Mouse (Mus musculus): ENCODE results near the gene Rpl23.
A peak's percentile ranks its signal among the peaks of the same experiment; 100 is the strongest.

Gene Rpl23

GRCm38 (mm10) chr11:97781832-97782563, at the start of gene Rpl23:
TSS of gene Rpl23 (minus strand) at chr11:97782437.
- DNase-seq (ENCODE audit: low spot score in 2 of 2), result peak; percentile 99 to 100

- DNase-seq (ENCODE audit: low spot score in 2 of 2), result no peak
Measured at GRCm38 (mm10) chr11:97832001-97832400, 49.8 kb upstream of the Rpl23 start.

GRCm38 (mm10) chr11:97830501-97830900, 48.3 kb upstream of the Rpl23 start:
- no peak for DNase-seq (ENCODE audit: low spot score in 2 of 2)

DNA sequence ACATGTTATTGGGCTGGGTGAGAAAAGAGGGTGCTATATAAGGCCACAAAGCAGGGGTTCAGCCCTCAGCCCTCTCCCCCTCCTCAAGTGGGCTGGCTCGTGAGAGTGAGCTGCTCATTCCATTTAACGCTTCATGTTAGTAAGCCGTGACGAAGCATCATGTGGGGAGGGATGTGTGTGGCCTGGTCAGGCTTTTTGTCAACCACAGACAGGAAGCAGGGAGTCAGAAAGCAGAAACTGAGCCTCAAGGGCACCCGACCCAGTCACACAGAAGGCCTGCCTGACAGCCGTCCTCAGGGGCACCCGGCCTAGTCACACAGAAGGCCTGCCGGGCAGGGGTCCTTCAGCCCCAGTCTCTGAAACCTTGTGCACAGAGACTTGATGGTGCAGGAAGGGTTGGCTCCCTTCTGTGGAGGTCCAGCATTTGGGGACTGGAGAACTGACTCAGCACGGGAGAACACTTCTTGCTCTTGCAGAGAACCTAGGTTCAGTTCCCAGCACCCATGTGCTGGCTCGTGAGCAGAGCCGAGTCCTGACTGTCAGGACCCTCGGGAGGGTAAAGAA, 47.8 kb upstream of the Rpl23 start:
- no peak for DNase-seq (ENCODE audit: low spot score in 2 of 2)

DNA sequence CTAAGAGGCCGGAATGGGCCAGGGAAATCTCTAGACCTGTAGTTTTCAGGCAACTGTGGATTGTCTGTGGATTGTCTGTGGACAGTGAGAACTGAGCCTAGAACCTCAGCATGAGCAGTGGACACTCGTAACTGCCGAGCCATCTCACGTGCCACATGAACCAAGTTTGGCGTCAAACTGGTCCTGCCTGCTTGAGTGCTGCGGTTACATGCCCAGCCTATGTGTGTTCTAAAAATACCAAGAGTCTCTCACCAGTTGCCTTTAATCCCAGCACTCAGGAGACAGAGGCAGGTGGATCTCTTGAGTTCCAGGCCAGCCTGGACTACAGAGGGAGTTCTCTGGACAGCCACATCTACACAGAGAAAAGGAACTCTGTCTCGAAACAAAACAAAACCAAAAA, 47.1 kb upstream of the Rpl23 start:
- no peak for DNase-seq (ENCODE audit: low spot score in 2 of 2)

DNA sequence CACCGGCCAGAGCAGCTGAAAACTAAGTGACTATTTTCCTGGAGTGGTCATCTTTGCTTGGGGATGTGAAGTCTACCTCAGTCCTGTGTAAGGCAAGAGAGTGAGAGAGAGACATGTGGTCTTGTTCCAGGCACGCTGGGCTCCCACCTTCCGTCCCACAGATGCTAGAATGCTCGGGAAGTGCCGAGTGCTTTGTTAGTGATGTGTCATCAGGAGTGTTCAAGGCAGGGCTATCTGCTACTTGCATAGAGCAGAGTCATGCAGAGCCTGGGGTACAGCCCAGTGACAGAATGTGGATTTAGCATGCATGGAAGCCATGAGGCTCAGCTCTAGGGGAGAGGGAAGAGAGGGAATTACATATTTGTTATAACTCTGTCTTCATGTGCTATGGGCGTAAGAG, 45.4 kb upstream of the Rpl23 start:
- DNase-seq (ENCODE audit: low spot score in 2 of 2), result no peak

- DNase-seq (ENCODE audit: low spot score in 2 of 2), result no peak
Measured at GRCm38 (mm10) chr11:97826414-97826813, 44.2 kb upstream of the Rpl23 start.

GRCm38 (mm10) chr11:97825971-97826370, 43.7 kb upstream of the Rpl23 start:
- DNase-seq (ENCODE audit: low spot score in 2 of 2), result no peak

DNA sequence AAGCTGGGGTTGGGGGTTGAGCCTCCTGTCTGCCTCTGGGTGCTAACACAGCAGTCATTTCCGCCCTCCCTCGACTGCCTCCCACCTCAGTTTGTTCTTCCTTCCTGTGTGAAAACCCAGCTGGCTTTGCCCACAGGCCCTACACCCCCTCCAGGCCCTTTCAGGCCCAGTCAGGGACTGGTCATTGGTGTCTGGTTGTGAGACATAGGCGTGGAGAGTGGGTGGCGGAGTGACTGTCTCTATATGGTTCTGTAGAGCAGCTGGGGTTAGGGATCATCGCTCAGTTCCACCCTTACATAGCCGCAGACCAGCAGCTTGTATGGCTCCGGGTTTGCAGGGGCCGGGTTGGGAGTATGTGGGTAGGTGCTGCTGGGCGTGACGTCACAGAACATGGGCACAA, 43.1 kb upstream of the Rpl23 start:
- DNase-seq (ENCODE audit: low spot score in 2 of 2), result no peak

- no peak for DNase-seq (ENCODE audit: low spot score in 2 of 2)
Measured at GRCm38 (mm10) chr11:97824895-97825294, 42.7 kb upstream of the Rpl23 start.

GRCm38 (mm10) chr11:97824168-97824567, 41.9 kb upstream of the Rpl23 start:
- DNase-seq (ENCODE audit: low spot score in 2 of 2), result no peak

GRCm38 (mm10) chr11:97822840-97823603, 40.8 kb upstream of the Rpl23 start:
- DNase-seq (ENCODE audit: low spot score in 2 of 2), result no peak

DNA sequence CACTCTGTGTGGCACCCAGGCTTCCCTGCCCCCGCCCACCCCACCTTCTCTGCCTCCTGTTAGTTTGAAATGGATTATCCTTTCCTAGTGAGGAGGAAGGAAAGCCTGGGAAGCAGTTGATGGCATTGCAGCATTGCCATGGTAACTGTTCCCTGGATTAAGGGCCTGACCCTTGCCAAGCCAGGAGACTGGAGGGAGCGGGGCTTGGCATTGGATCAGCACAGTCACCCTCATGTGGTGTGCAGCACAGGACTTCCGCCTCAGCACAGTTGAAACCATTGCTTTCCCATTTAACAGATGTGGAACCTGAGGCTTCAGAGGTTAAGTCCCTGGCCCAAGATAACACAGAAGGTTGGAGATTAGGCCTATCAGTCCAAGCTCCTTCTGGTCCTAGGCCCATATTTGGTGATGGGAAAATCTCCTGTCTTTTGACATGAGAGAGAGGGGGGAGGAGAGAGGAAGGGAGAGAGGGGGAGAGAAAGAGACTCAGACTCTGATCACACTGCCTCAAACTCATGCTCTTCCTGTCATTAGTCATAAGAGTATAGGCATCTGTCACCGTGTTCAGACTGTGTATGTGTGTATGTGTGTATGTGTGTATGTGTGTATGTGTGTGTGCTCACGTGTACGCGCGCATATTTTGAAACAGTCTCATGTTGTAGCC, 39.3 kb upstream of the Rpl23 start:
- DNase-seq (ENCODE audit: low spot score in 2 of 2), result no peak

GRCm38 (mm10) chr11:97820840-97821239, 38.6 kb upstream of the Rpl23 start:
- no peak for DNase-seq (ENCODE audit: low spot score in 2 of 2)

GRCm38 (mm10) chr11:97819923-97820322, 37.7 kb upstream of the Rpl23 start:
- DNase-seq (ENCODE audit: low spot score in 2 of 2), result no peak

- DNase-seq (ENCODE audit: low spot score in 2 of 2), result no peak
Measured at GRCm38 (mm10) chr11:97819102-97819501, 36.9 kb upstream of the Rpl23 start.

DNA sequence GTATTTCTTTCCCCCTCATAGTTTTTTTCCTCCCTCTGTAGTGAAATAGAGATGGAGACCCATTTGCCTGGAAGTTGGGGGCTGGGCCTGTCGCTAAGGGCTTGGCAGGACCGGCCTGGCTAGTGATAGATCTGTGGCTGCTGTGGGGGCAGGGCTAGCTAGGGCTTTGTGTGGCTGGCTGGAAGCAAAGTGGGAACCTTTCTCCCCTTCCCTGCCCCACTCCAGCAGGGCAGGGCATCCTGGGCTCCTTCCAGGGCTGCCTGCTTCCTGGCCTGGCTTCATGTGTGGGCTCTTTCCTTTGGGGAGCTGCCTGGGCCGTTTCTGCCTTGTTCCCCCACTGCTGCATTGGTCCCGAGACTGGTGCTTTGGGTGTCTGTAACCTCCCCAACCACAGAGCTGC, 36.3 kb upstream of the Rpl23 start:
- peak in 1 of 2 experiments; percentile 60 for DNase-seq (ENCODE audit: low spot score in 2 of 2)

GRCm38 (mm10) chr11:97818003-97818402, 35.8 kb upstream of the Rpl23 start:
- DNase-seq (ENCODE audit: low spot score in 2 of 2), result no peak

GRCm38 (mm10) chr11:97817379-97817778, 35.1 kb upstream of the Rpl23 start:
- no peak for DNase-seq (ENCODE audit: low spot score in 2 of 2)

GRCm38 (mm10) chr11:97816916-97817315, 34.7 kb upstream of the Rpl23 start:
- no peak for DNase-seq (ENCODE audit: low spot score in 2 of 2)

DNA sequence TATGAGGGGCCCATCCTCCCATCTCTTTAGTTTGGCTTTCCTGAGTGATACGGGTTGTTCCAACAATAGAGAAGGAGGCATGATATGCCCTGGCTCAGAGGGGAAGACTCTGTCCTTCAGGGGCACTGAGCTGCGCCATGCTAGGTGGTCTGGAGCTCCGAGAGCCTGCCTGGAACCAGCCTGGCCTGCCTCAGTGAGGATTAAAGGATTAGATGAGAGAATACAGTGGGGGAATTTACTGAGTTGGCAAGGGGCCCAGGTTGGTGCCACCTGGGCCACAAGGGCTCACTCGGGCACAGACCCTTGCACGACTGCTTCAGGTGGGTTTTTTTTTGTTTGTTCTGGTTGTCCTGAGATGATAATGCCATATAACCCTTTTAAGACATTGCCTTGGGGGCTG, 33.9 kb upstream of the Rpl23 start:
- DNase-seq (ENCODE audit: low spot score in 2 of 2), result no peak

DNA sequence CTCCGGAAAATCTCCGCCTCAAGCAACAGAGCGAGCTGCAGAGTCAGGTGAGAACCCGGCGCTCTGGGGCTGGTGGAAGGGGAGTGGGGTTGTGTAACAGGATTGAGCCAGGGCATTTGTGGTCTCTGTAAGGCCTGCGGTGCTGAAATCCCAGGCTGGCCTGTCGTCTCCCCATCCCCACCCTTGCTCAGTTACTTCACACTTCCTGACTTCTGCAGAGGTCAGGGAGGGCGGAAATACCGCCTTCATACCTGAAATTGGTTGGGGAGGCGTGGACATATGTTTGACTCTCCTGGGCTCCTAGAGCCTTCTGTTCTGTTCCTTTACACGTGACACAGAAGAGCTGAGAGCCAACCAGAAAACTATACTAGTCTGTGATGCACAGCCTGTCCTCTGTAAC, 33.5 kb upstream of the Rpl23 start:
- DNase-seq (ENCODE audit: low spot score in 2 of 2), result no peak
